Mouse (Mus musculus): ENCODE data around the gene Gm20828.

The Gm20828 gene

DNA sequence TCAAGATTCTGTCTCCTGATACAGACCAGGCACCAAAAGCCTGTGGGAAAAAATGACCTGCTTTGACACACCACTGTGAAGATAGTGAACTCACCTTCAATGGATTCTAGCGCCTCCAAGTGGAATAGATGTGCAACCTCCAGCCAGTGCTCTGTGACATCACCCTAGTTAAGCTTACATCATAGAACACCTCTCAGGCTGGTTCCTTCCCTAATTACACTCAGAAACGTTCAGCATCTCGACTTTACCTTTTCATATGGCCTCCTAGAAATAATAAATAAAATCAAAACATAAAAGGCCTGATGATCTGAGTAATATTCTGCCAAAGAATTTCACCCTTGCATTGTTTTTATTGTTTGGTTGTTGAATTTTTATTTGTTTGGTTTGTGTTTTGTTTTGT, at the start of gene Gm20828:
Gene Gm20828 (minus strand): TSS at position 101 of the 400 bp plus-strand sequence.
- WGBS: no CpG with 5 or more reads among the region's 3 CpGs

Data from cerebral cortex, adult 2 months (tissue).